Mouse (Mus musculus): ENCODE data around the gene Mcu.

Mcu gene

DNA sequence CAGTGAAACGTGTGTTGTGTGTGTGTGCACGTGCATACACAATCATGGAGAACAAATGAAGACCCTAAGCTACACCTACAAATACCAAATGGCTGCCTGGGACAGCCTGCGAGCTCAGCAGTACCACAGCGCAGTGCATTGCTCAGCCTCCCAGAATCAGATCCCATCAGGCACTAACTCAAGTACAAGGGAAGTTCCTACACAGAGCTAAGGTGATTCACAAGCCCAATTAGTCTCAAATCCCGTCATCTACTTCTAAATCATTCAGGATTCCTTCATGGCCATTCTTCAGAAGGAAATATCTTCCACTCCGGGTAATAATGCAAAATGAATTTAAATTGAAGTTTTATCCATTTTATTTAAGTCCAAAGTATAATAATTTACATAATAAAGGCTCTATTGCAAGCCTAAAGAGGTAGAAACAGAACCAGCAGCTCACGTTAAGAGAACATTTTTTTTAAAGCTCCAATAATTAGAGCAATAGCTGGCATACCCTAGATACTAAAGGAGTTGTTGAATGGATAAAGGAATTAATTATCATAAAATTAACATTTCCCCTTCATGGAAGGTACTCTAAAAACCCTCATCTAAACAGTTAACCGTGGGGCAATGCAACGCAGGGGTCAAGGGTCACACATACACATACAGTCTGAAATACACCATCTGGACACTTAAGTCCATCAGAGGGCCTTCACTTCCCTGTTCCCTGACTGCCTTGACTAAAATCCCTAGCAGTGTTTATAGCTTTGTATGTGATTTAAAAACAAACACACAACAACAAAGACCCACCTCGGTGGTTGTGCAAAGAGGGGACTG lies 47.6 kb downstream of the Mcu start:
- DNase-seq, result no peak

DNA sequence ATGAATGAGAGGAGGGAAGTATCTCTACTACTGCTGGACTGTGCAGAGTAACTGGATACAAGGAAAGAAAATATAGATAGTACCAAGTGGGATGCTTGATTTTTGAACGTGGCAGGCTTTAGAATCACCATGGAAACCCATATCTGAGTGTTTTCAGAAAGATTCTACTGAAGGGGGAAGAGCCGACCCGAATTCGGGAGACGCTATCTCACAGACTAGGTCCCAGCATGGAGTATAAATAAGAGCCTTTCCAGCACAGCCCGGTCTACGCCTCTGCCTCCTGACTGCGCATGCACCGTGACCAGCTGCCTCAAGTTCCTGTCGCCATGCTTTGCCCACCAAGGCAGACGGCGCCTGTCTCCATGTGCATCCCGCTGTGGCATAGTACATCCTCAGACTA lies 49.5 kb downstream of the Mcu start:
- no peak for DNase-seq

DNA sequence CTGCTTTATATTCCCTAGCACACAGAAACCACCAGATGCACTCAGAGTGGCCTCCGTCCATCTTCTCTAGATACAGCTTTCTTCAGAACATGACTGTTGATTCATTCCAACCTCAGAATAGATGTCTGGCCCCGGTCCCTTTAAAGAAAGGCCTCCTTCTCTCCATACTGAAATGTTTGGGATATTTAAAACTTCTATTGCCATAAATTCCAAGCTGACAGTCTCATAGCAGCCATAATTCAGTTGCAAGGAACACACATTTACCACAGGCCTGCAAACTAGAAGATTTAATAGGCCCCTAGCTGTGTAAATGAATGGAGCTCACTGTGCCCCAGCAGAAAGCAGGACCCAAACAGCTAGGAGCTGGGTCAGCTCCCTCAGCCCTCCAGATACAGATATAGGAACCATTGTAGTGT lies 50.5 kb downstream of the Mcu start:
- DNase-seq, result no peak

DNA sequence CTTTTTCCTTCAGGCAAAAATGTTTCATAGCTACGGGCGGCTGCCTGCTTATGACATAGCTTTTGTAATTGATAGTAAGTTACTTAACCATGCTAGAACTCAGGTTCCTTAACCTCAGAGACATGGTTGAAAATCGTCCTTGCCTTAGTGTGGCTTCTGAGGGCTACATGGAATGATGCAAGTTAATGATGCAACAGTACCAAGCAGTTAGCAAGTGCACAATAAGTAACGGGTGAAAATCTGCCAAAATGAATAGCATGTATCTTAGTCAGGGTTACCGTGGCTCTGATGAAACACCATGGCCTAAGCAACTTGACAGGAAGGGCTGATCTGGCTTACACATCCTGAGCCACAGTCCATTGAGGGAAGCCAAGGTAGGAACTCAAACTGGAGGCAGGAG lies 51.9 kb downstream of the Mcu start:
- DNase-seq, result no peak

DNA sequence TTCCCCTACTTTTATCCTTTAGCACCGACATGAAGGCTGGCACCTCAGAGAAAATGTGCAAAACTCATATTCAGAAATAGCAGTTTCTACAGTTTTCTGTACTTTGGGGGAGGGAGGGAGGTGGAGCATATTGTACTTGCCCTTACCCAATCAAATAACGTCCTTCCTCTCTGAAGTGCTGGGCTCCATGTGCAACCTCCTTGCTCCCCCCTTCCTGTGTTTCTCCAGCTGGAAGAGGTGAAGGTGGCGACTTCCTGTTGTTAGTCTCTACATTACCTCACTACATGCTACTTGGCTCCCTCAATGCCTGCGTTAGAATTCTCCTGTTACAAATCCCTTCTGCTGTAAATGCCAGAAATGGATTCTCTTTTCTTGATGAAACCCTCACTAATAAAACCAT lies 54.0 kb downstream of the Mcu start:
- DNase-seq, result no peak

DNA sequence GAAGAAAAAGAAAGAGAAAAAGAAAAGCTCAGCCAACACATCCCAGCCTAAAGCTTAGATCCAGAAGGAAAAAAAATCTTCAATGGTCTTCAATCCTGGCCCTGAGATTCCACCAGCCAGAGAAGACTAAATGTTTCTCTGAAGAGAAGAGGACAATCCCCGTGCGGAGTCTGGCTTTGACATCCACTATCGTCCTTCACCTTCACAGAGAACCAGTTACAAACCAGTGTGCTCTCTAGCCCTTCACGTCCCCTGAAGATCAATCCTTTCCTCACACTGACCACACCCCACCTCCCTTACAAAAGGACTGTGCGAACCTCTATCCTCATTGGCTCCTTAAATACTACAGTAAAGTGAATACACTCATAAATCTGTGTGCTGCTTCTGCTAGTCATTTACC lies 56.4 kb downstream of the Mcu start:
- DNase-seq, result no peak

DNA sequence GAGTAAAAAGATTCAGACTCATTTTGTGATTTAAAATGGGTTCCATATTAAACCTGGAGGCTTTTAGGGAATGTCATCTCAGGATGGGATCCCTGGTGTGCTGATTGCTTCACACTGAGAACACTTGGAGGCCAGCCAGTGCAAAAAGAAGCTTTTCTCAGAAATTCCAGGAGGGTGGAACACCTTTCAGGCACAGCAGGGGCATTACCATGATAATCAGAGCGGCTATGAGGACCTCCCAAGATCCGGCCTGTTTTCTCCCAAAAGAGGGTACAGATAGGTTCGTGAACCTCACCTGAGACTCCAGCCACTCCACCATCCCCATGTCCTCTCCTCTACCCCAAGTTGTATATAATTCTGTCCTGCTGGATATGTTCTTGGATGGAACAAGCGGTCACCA lies 57.9 kb downstream of the Mcu start:
- DNase-seq, result peak; percentile 53

DNA sequence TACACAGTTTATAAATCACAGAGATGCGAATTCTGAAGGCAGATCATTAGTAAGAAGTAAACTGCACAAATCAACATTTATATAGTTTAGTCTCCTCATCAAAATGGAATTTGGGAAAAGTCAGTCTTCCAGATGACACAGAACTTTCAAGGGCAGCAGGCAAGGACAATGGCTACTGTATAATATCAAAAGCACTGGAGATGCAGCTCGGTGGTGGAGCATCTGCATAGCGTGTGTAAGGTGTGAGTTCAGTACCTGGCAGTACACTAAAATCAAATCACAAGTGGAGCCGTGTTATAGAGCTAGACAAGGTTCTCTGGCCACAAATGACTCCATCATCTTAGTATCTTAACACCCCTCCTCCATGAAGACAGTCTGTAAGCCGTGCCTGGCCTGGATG lies 58.3 kb downstream of the Mcu start:
- DNase-seq, result no peak

DNA sequence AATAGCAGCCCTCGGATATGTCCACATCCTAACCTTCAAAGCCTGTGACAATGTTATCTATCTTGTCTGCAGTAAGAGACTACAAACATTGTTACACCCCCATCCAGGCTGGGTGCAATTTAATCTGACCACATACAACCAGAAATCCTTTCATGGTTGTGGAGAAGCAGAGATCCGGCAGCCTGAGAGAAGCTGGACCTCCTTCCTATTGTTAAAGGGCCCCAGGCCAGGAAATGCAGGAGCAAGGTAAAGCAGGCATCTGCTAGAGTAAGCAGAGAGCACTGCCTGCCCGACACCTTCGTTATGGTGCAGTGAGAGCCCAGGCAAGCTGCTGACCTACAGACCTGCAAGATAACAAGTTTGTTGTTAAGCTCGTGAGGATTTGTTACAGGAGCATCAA lies 60.0 kb downstream of the Mcu start:
- no peak for DNase-seq

DNA sequence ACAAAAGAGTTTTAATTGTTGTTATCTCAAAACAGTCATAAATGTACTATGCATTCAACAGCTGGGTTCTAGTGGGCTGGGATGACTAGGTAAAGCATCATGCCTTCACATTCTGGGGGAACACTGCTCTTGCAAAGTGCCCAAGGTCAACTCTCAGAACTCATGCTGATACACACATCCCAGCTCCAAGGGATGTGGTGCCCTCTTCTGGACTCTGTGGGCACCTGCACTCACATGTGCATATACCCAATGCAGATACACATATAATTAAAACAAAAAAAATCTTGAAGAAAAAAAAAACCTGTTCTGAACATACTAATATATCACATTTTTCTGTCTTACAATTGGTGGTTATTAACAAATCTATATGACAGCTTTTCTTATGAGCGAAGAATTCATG lies 62.2 kb downstream of the Mcu start:
- no peak for DNase-seq

DNA sequence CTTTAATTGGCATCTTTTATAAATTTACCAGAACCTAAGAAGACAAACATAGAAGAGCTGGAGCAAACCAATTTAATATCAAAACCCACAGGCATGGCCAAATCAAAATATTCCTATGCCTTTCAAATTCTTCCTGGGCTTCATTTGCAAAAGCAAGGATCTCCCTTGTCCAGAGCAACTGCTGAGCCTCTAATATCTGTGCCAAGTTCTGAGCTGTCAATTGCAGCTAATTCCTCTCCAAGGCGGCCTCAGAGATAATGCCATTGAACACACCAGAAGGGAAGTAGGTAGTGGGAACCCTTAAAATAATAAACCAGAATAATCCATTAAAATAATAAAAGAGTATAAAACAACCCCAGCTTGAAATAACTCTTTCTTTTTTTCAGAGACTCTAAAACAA lies 64.0 kb downstream of the Mcu start:
- DNase-seq, result peak; percentile 46

DNA sequence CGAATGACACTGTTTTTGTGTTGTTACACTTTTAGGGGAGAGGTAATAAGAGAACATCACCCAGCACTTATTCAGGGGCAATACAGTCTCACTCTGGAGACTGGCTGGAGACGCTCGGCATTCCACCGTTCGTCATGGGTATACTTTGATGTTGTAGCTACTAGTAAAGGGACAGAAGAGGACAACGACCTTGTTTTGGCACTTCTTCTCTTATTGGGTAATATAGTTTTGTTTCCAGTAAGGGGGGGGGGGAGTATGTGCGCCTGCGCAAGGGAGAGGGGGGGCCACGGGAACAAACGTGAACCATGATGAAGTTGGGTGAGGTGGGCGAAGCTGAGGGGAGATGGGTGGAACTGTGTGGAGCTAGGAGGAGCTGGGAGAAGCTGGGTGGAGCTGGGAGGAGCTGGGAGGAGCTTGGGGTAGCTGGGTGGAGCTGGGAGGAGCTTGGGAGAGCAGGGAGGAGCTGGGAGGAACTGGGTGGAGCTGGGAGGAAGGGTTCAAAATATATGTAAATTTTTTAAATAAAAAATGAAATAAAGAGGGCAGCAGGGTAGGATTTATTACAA lies 67.6 kb downstream of the Mcu start:
- DNase-seq, result no peak

DNA sequence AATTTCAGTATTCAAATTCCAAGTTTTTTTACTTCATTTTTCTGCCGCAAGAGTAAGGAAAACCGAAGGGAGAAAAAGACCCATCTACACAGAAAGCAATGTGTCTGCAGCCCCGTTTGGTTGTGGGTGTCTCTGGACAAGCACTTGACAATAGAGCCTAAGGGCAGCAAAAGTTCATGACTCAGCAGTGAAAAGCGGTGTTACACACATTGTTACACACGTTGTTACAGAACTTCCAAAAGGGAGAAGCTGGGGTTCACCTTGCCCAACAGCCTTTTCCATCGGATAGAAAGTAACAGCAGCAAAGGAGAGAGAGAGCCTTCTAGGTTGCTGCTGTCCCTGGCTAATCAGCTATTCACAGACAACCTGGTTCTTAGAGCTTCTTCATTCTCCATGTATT lies 68.3 kb downstream of the Mcu start:
- no peak for DNase-seq

DNA sequence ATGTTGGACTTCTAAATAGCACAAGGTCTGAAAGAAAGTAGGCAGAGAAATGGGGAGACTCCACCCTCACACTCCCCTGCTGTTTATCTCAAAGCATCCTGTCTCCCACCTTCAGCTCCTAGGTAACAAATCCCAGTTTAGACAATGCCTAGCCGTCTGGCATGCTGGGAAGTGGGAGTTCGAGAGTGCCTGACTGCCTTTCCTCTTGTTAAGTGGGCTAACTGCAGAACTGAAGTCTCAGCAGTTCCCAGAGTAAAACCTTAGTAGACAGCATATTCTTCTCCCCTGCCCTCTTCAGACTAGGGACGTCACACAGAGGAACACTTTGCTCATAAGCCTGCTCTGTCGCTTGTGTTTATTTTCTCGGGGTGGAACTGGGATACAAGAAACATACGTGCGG lies 69.1 kb downstream of the Mcu start:
- no peak for DNase-seq

DNA sequence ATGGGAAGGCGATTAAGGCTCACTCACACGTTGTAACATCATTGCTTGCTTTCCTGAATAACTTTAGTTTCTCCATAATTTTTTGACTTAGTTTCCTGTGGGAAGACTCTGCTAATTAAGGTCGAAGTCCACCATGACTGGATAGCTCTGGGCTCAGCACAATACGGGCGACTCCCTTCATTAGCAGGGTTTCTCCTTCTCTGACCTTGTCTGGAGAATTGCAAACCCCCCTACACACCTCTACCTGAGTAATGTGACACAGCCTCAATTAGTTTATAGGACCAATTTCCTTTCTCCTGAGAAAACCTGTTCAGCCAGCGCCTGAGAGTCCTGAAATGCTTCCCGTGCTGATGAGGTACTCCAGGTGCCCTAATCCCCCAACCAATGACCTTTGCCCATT lies 71.3 kb downstream of the Mcu start:
- no peak for DNase-seq

DNA sequence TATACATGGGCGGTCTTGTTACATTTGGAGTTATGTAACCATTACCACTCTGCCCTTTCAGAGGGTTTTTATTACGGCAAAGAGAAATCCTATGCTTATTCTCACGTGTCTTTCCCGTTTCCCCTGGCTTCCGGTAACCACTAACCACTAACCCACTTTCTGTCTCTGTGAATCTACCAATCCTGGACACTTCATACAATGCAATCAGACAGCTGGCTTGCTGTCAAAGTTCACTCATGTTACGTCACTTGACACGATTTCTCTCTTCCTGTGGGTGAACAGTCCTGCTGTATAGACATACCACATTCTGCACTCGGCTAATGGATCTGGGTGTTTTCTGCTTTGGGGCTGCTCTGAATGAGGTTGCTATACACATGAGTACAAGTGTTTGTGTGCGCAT lies 73.1 kb downstream of the Mcu start:
- no peak for DNase-seq

DNA sequence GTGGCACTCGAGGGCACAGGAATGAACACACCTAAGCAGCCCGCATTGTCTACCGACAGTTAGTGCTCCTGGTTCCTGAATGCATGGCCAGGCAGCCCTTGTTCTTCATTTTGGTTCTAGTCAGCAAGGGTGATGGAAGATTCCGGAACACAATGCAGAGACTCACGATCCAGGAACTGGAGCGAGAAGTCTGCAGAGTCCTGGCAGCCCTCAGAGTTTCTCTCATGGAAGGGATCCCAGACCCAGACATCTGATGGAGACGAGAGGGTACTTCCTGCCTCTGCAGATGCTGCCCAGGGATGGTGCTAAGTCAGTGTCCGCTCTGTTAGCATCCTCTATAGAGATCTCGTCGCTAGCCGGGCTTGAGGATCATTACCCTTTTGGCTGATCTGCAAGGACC lies 75.0 kb downstream of the Mcu start:
- DNase-seq, result peak; percentile 57

DNA sequence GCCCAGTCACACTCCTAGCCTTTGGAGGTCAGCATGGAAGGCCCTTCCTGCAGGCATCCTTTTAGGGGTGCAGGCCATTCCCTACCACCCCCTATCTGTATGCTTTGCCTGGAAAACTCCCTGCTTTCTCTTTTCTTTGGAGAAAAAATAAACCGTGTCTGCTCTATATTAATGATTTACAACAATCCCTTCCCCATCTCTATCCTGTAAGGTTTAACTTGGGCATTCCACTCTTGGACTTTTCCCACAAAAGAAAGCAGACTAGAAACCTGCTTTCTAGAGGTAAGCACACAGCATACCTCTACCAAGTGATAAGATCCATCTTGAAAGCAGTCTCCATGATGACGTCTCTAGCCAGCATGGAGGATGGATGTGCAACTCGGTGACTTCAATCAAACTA lies 75.9 kb downstream of the Mcu start:
- no peak for DNase-seq

DNA sequence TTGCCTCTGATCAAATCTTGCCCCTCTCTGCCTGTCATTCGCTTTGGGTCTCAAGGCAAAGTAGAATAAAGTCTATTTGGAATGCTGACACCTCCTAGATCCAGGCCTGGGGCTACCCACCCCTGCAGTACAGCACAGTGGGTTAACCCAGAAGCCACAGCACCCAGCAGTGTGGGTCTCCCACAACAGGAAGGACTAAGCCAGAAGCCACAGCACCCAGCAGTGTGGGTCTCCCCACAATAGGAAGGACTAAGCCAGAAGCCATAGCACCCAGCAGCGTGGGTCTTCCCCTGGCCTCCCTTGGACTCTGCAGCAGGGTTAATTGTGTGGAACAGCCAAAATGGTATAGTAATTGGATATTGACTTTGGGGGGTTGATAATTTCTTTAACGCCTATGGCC lies 76.4 kb downstream of the Mcu start:
- no peak for DNase-seq

DNA sequence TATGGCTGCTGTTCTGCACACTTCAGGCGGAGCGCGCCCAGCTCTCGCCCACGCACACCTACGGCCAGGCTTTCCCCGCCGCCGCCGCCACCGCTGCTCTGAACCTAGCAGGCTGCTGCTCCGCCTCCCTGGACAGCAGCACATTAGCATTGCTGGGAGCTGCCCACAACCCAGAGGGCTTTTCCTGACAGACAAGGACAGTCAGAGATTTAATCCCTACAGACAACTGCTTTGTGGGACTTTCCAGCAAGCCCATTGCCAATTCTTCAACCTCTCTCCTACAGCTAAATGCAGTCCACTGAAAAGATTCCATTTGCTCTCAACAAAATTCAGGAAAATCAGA lies 77.0 kb downstream of the Mcu start:
- DNase-seq, result peak; percentile 52

DNA sequence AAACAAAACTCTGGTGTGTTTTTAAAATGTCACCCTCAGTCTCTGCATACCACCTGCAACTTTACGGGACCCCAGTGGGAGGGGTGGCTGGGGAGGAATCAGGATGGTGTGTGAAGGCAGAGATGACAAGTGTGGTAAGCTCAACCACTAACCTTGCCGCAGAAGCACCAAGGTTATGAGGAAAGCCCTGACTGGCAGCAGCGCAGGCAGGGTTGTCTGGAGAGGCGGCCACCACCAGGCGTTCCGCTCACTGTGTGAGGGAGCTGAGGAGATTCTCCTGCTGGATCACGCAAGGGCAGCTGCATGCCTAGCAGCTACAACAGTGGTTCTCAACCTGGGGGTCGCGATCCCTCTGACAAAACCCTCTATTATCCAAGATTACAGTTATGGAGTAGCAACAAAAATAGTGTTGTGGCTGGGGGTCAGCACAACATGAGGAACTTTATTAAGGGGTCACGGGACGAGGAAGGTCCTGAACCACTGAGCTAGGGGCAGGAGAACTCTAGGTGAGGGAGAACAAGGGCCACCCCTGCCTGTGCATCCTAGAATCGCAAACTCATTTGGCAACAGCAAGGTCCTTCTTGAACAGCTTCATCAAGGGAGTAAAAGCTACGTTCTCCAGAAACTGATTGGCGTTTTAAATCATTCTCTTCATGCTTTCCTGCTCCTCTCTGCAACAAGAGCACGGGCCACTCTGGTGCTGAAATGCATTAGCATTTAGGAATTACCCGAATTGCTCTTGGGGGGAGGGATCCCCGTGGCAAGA lies 77.5 kb downstream of the Mcu start:
- no peak for DNase-seq

DNA sequence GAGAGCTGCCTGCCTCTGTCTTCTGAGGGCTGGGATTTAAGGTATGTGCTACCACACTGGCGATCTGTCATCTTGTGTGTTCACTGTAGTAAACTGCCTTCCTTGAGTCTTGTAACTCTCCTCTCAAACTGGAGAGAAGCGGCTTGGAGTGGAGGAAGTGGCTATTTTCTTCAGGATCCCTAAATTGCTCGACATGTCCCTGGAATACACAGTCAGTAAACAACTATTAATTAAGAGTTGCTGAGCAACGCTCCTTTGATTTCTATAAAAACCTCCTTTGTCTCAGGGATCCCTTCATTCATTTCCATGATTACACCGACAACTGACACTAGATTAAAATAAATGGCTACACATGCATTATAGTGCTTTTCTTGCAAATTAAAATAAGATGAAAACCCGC lies 78.4 kb downstream of the Mcu start:
- DNase-seq, result no peak

DNA sequence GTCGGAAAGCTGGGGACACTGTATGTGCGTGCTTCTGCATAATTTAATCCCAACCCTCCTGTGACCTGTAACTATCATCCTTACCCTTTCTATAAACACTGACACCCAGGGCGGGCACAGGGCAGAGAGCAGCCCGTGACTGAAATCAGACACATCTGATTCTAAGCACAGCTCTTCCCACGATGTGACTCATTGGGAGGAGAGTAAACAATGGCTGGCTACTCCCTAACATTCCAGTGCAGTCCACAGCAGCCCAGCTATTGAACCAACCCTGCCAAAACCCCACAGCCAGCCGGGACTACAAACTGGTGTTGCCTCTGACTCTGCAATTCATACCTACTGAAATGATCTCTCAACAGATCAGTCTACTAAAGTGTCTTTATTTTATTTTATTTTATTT lies 78.9 kb downstream of the Mcu start:
- no peak for DNase-seq

DNA sequence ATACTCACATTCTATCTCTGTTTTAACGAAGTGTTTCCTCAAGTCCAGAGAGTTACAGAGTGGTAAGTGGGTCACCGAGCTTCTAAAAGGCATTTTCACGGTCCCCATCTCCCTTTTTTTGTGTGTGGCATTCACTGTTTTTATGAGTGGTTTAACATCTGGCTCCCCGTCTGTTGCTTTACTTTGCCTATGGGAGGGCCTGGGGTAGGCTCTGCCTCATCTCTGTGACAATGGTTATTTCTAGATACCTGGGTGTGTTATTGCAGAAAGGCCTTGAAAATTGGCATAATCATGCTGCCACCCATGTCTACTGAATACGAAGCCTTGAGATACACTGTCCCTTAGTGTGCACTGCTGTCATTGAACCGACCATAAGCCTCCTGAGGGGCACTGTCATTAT lies 84.2 kb downstream of the Mcu start:
- no peak for DNase-seq

DNA sequence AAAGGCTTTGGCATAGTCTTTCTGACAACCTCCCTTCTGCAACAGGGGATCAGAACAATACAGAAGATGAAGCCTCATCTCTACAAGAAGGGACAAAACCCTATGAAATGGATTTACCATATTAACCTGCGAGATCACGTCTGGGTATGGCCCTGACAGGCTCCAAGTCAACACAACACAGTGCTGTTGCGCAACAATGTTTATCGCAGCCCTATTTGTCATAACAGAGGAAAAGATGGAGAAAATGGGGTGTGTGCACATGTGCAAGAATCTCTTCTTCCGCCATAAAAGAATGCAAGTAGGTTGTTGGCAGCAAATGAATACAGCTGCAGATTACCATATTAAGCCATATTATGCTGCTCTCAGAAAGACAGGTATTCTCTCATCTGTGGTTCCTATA lies 88.7 kb downstream of the Mcu start:
- no peak for DNase-seq

Measured in cerebellum, adult 11-12 months (tissue).